Mouse (Mus musculus): ENCODE measurements around the gene Phf12.

GRCm38 (mm10) chr11:77934111-77934521 lies 48.4 kb upstream of the Phf12 start:
- no peak for TF ChIP-seq POLR2A (IDR thresholded peaks at IDR 0.05; ENCODE audit: insufficient read depth, low read length)
- peak; percentile 51; the same call in 1 of the 2 replicates for TF ChIP-seq EP300 (IDR thresholded peaks at IDR 0.05; ENCODE audit: insufficient read depth, low read depth, low read length)
- TF ChIP-seq CTCF (IDR thresholded peaks at IDR 0.05; ENCODE audit: low read depth, low read length), result no peak
